Mouse (Mus musculus): Measurements from ENCODE around the gene Lrrc36. TPM values are rescaled to one million over a fixed set of nuclear protein-coding genes. Genes with fewer than 3 reads are reported as not detected.

Gene Lrrc36
- polyA plus RNA-seq, 1 experiment = not detected

GRCm38 (mm10) chr8:105477792-105478191, 64.4 kb downstream of the Lrrc36 start:
- no peaks in the 10 kb centered on the region for H3K36me3 ChIP-seq (ENCODE audit: control insufficient read depth, insufficient read depth, low read length)
- TF ChIP-seq POLR2A (IDR thresholded peaks at IDR 0.05; ENCODE audit: low read depth, low read length) (no peak), CTCF (IDR thresholded peaks at IDR 0.05; ENCODE audit: extremely low read depth, insufficient read length, insufficient replicate concordance, low read depth, low read length) (no peak)
- H3K4me1 ChIP-seq (ENCODE audit: control insufficient read depth, insufficient read depth, insufficient read length, low read length) = peaks cover 14% of the 10 kb centered on the region
- H3K27me3 ChIP-seq (ENCODE audit: control insufficient read depth, insufficient read depth, low read length) = no peaks in the 10 kb centered on the region
- no peak overlapping the region for H3K4me3 ChIP-seq (ENCODE audit: low read depth, low read length)
- 90% methylated on average over 3 of the region's 3 CpGs for WGBS
- H3K27ac ChIP-seq (ENCODE audit: insufficient read depth, low read depth, low read length) = no peak overlapping the region

- Histone ChIP-seq H3K27ac (ENCODE audit: insufficient read depth, low read depth, low read length) (no peak overlapping the region), H3K36me3 (ENCODE audit: control insufficient read depth, insufficient read depth, low read length) (no peaks in the 10 kb centered on the region), H3K4me1 (ENCODE audit: control insufficient read depth, insufficient read depth, insufficient read length, low read length) (no peaks in the 10 kb centered on the region), H3K27me3 (ENCODE audit: control insufficient read depth, insufficient read depth, low read length) (no peaks in the 10 kb centered on the region), H3K4me3 (ENCODE audit: low read depth, low read length) (no peak overlapping the region)
- TF ChIP-seq CTCF (IDR thresholded peaks at IDR 0.05; ENCODE audit: extremely low read depth, insufficient read length, insufficient replicate concordance, low read depth, low read length) (no peak), POLR2A (IDR thresholded peaks at IDR 0.05; ENCODE audit: low read depth, low read length) (no peak)
- whole genome bisulfite sequencing = 85% methylated on average over 2 of the region's 2 CpGs
Measured at GRCm38 (mm10) chr8:105481013-105481412, 67.6 kb downstream of the Lrrc36 start.

- H3K27ac ChIP-seq (ENCODE audit: insufficient read depth, low read depth, low read length) = no peak overlapping the region
- H3K4me1 ChIP-seq (ENCODE audit: control insufficient read depth, insufficient read depth, insufficient read length, low read length) = no peaks in the 10 kb centered on the region
- no peaks in the 10 kb centered on the region for H3K27me3 ChIP-seq (ENCODE audit: control insufficient read depth, insufficient read depth, low read length)
- H3K4me3 ChIP-seq (ENCODE audit: low read depth, low read length) = no peak overlapping the region
- H3K36me3 ChIP-seq (ENCODE audit: control insufficient read depth, insufficient read depth, low read length) = no peaks in the 10 kb centered on the region
- WGBS = 79% methylated on average over 6 of the region's 6 CpGs
- TF ChIP-seq POLR2A (IDR thresholded peaks at IDR 0.05; ENCODE audit: low read depth, low read length) (no peak), CTCF (IDR thresholded peaks at IDR 0.05; ENCODE audit: extremely low read depth, insufficient read length, insufficient replicate concordance, low read depth, low read length) (peak; percentile 57; the same call in 1 of the 2 replicates)
Measured at GRCm38 (mm10) chr8:105481453-105481852, 68.1 kb downstream of the Lrrc36 start.

- Histone ChIP-seq H3K4me1 (ENCODE audit: control insufficient read depth, insufficient read depth, insufficient read length, low read length) (no peaks in the 10 kb centered on the region), H3K27me3 (ENCODE audit: control insufficient read depth, insufficient read depth, low read length) (no peaks in the 10 kb centered on the region), H3K4me3 (ENCODE audit: low read depth, low read length) (no peak overlapping the region), H3K27ac (ENCODE audit: insufficient read depth, low read depth, low read length) (no peak overlapping the region), H3K36me3 (ENCODE audit: control insufficient read depth, insufficient read depth, low read length) (no peaks in the 10 kb centered on the region)
- TF ChIP-seq CTCF (IDR thresholded peaks at IDR 0.05; ENCODE audit: extremely low read depth, insufficient read length, insufficient replicate concordance, low read depth, low read length) (no peak), POLR2A (IDR thresholded peaks at IDR 0.05; ENCODE audit: low read depth, low read length) (no peak)
- WGBS = 90% methylated on average over 8 of the region's 8 CpGs
Measured at GRCm38 (mm10) chr8:105482123-105482522, 68.8 kb downstream of the Lrrc36 start.

- Histone ChIP-seq H3K4me1 (ENCODE audit: control insufficient read depth, insufficient read depth, insufficient read length, low read length) (no peaks in the 10 kb centered on the region), H3K27me3 (ENCODE audit: control insufficient read depth, insufficient read depth, low read length) (no peaks in the 10 kb centered on the region), H3K27ac (ENCODE audit: insufficient read depth, low read depth, low read length) (no peak overlapping the region), H3K4me3 (ENCODE audit: low read depth, low read length) (no peak overlapping the region), H3K36me3 (ENCODE audit: control insufficient read depth, insufficient read depth, low read length) (no peaks in the 10 kb centered on the region)
- TF ChIP-seq POLR2A (IDR thresholded peaks at IDR 0.05; ENCODE audit: low read depth, low read length) = no peak
- peak; percentile 27; the same call in 1 of the 2 replicates for TF ChIP-seq CTCF (IDR thresholded peaks at IDR 0.05; ENCODE audit: extremely low read depth, insufficient read length, insufficient replicate concordance, low read depth, low read length)
- 69% methylated on average over 14 of the region's 14 CpGs for WGBS
Measured at GRCm38 (mm10) chr8:105483212-105484029, 70.0 kb downstream of the Lrrc36 start.

DNA sequence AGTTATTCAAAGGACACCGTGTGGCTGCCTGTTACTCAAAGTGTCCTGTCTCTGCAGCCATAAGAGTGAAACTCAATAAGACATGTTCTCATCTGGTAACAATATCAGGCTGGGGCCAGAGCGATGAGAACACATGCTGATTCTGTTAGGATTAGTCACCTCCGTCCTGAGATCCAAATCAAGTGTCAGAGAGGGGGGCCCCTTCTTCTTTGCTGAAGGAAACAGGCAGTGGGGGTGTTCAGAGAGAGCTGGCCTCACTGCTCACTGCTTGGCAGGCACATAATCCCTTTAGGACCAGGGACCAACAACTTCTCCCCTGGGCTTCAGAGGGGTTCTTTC, 70.6 kb downstream of the Lrrc36 start:
- no peaks in the 10 kb centered on the region for H3K4me1 ChIP-seq (ENCODE audit: control insufficient read depth, insufficient read depth, insufficient read length, low read length)
- H3K36me3 ChIP-seq (ENCODE audit: control insufficient read depth, insufficient read depth, low read length) = no peaks in the 10 kb centered on the region
- 81% methylated on average over 3 of the region's 3 CpGs for WGBS

GRCm38 (mm10) chr8:105484392-105484791, 71.0 kb downstream of the Lrrc36 start:
- Histone ChIP-seq H3K27me3 (ENCODE audit: control insufficient read depth, insufficient read depth, low read length) (no peaks in the 10 kb centered on the region), H3K27ac (ENCODE audit: insufficient read depth, low read depth, low read length) (no peak overlapping the region), H3K36me3 (ENCODE audit: control insufficient read depth, insufficient read depth, low read length) (no peaks in the 10 kb centered on the region), H3K4me3 (ENCODE audit: low read depth, low read length) (no peak overlapping the region), H3K4me1 (ENCODE audit: control insufficient read depth, insufficient read depth, insufficient read length, low read length) (no peaks in the 10 kb centered on the region)
- WGBS = 82% methylated on average over 2 of the region's 2 CpGs
- TF ChIP-seq CTCF (IDR thresholded peaks at IDR 0.05; ENCODE audit: extremely low read depth, insufficient read length, insufficient replicate concordance, low read depth, low read length) (peak; percentile 38; the same call in 1 of the 2 replicates), POLR2A (IDR thresholded peaks at IDR 0.05; ENCODE audit: low read depth, low read length) (no peak)

More for the DNA sequence above, 70.6 kb downstream of the Lrrc36 start:
- Histone ChIP-seq H3K27ac (ENCODE audit: insufficient read depth, low read depth, low read length) (no peak overlapping the region), H3K27me3 (ENCODE audit: control insufficient read depth, insufficient read depth, low read length) (no peaks in the 10 kb centered on the region), H3K4me3 (ENCODE audit: low read depth, low read length) (no peak overlapping the region)
- TF ChIP-seq CTCF (IDR thresholded peaks at IDR 0.05; ENCODE audit: extremely low read depth, insufficient read length, insufficient replicate concordance, low read depth, low read length) (no peak), POLR2A (IDR thresholded peaks at IDR 0.05; ENCODE audit: low read depth, low read length) (no peak)
